Mouse (Mus musculus): ENCODE results near the gene Pacrg.

DNA sequence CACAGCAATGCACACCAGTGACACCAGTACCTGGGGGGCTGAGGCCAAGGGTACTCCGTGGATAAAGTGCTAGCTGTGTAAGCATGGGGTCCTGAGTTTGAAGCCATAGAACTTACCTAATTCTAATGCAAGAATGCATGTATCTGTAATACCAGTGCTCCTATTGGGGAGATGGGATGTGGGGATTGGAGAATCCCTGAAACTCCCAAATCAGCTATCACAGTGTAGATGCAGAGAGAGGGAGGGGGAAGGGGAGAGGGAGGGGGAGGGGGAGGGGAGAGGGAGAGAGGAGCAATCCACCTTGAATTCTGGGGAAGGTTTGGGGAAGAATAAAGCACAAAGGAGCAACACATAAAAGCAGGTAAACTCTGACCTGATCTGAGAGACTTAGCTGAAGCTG, 405.2 kb downstream of the Pacrg start:
- TF ChIP-seq CTCF (IDR thresholded peaks at IDR 0.05; ENCODE audit: low read depth) (no peak), EP300 (IDR thresholded peaks at IDR 0.05; ENCODE audit: low read depth) (no peak)
